Mouse (Mus musculus): ENCODE measurements around the gene Timeless. TPM values are rescaled to one million over a fixed set of nuclear protein-coding genes. Genes with fewer than 3 reads are reported as not detected.
"Not testable (repeated sequence)": the region's sequence is repeated elsewhere in the genome, so short reads cannot be mapped to it uniquely, and the experiment has no call there.

Gene Timeless
- total RNA-seq, 2 experiments from 2014 or later, result 11.5 to 17.3 TPM

DNA sequence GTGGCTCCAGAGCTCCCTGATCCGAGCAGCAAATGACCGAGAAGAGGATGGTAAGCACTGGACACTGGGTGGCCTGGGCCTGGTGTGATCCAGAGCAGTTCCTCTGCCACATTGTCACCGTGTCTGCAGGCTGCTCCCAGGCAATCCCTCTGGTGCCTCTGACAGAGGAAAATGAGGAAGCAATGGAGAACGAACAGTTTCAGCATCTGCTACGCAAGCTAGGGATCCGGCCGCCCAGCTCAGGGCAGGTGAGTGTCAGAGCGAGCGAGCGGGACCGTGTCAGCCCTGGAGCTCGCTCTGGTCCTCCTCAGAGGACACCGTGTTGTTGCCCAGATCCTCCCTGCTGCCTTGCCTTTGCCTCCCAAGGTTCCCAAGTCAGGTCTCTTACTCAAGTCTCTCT is 18.7 kb downstream of the Timeless start:
- no peak for DNase-seq
- intact Hi-C loops (cut with DNase I), result no loop called here

- DNase-seq, result no peak
- intact Hi-C loops (cut with DNase I), result no loop called here
Measured at GRCm38 (mm10) chr10:128253677-128254255, 21.9 kb downstream of the Timeless start, which contains the start of gene Apon. TSS of gene Apon (plus strand) at chr10:128254096.

GRCm38 (mm10) chr10:128255925-128256324 is 24.1 kb downstream of the Timeless start:
- DNase-seq, result no peak
- intact Hi-C loops (cut with DNase I), result no loop called here

DNA sequence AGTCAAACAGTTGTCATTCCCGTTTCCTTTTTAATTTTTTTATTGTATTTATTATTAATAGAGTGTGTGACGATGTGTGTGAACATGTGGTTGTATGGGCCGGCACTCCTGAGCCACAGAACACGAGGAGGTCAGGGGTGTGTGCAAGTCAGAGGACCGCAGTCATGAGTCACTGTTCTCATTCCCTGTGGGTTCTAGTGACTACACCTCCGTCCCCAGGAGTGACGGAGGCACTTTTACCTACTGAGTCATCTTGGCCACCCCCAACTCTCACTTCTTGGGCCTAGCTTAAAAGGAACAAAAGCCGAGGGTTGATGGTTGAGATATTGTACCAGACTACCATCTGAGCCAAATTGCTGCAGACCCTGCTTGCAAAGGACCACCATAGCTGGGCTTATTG is 24.5 kb downstream of the Timeless start:
- intact Hi-C loops (cut with DNase I), result no loop called here

GRCm38 (mm10) chr10:128258953-128259352 is 27.1 kb downstream of the Timeless start:
- intact Hi-C loops (cut with DNase I), result no loop called here
- no peak for DNase-seq

More for the DNA sequence above, 24.5 kb downstream of the Timeless start:
- DNase-seq, result no peak

GRCm38 (mm10) chr10:128259946-128260345 is 28.1 kb downstream of the Timeless start:
- no peak for DNase-seq
- intact Hi-C loops (cut with DNase I), result no loop called here

GRCm38 (mm10) chr10:128260376-128260775 is 28.5 kb downstream of the Timeless start:
- intact Hi-C loops (cut with DNase I); DNase-seq: not testable (repeated sequence)

- intact Hi-C loops (cut with DNase I), result no loop called here
- DNase-seq, result peak; percentile 37 to 38
Measured at GRCm38 (mm10) chr10:128262300-128262699, 30.4 kb downstream of the Timeless start.

- no peak for DNase-seq
- intact Hi-C loops (cut with DNase I), result no loop called here
Measured at GRCm38 (mm10) chr10:128263393-128264310, 31.8 kb downstream of the Timeless start.

DNA sequence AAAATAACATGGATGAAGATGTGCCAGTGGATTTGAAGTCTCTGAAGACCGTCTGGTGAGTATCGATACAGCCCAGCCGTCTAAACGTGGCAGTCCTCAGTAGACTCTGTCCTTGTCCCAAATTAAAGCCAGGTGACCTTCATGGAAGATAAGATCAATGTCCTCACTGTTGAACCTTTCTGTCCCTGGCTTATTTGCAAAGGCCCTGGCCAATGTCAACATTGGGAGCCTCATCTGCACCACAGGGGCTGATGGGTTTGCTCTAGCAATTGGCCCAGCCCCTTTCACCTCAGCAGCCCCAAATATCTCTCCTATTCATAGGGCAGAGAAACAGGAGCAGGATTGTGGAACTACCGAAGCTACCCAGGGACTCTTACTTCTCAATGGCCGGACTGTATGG is 36.5 kb downstream of the Timeless start, which contains the start of gene Apof:
Gene Apof, plus strand, starts transcription at position 301 of the 400 bp plus-strand sequence.
- DNase-seq, result no peak
- intact Hi-C loops (cut with DNase I), result no loop called here

- intact Hi-C loops (cut with DNase I), result no loop called here
- DNase-seq, result no peak
Measured at GRCm38 (mm10) chr10:128269206-128269910, 37.5 kb downstream of the Timeless start.

DNA sequence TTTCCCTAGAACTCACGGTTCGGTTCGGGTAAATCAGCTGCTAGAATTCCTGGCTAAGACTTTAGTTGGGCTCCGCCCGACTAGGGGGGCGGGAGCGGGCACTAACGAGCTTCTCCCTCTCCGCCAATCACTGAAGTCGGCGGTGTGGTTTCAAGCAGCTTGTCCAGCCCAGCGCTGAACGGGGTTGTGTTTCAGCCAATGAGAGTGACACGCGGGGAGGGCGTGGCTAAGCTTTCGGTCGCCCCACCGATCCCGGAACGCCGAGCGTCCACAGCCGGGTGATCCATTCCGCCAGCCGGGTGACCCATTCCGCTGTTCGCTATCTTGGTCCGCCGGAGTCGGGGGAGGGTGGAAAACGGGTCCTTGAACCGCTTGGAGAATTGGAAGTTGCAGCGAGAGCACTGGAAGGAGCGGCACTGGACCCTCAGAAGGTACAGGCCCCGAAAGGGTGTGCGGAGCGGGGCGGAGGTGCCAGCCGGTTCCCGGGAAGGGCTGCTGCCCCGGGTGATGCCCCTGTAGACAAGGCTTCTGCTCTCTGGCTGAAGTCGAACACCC is 38.5 kb downstream of the Timeless start, which contains the start of gene Stat2:
Gene Stat2, plus strand, starts transcription at position 273 of the 555 bp plus-strand sequence.
- intact Hi-C loops (cut with DNase I), result loop anchor here (5.0 kb wide), 1 partner anchor 128 kb away; no protein-coding TSS in a partner anchor
- peak; percentile 98 for DNase-seq

GRCm38 (mm10) chr10:128270866-128271265 is 39.0 kb downstream of the Timeless start:
- DNase-seq, result no peak
- intact Hi-C loops (cut with DNase I), result loop anchor here (5.0 kb wide), 1 partner anchor 129 kb away; no protein-coding TSS in a partner anchor

DNA sequence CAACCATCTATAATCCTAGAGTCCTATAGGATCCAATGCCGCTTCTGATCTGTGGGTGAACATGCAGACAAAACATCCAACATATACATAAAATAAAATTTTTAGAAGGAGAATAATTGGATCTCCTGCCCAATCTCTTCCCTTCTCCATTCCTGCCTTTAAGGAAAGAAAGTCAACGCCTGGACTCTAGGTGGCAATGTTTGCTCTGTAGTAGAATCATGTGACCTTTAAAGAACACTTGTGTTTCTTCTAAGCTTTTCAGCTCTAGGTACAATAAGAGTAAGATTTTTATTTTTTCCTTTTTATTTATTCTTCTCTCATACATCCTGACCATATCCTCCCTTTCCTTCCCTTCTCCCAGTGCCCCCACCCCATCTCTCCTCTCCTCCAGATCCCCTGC is 40.0 kb downstream of the Timeless start:
- intact Hi-C loops (cut with DNase I), result loop anchor here (5.0 kb wide), 1 partner anchor 130 kb away; no protein-coding TSS in a partner anchor
- DNase-seq, result peak in 1 of 2 experiments; percentile 26

- not testable (repeated sequence) for DNase-seq
- intact Hi-C loops (cut with DNase I), result loop anchor here (5.0 kb wide), 1 partner anchor 131 kb away; no protein-coding TSS in a partner anchor
Measured at GRCm38 (mm10) chr10:128272819-128273439, 41.1 kb downstream of the Timeless start.

- DNase-seq; intact Hi-C loops (cut with DNase I): not testable (repeated sequence)
Measured at GRCm38 (mm10) chr10:128275374-128275773, 43.5 kb downstream of the Timeless start.

GRCm38 (mm10) chr10:128278158-128278557 is 46.3 kb downstream of the Timeless start:
- intact Hi-C loops (cut with DNase I), result no loop called here
- no peak for DNase-seq

GRCm38 (mm10) chr10:128280943-128281342 is 49.1 kb downstream of the Timeless start:
- intact Hi-C loops (cut with DNase I), result no loop called here
- no peak for DNase-seq

- no peak for DNase-seq
- intact Hi-C loops (cut with DNase I), result no loop called here
Measured at GRCm38 (mm10) chr10:128281682-128282081, 49.8 kb downstream of the Timeless start.
